Mouse (Mus musculus) limb, embryonic 14.5 days (tissue): ENCODE measurements around the gene Glod5. TPM values are rescaled to one million over a fixed set of nuclear protein-coding genes. Genes with fewer than 3 reads are reported as not detected.
"Not testable (repeated sequence)": the region's sequence is repeated elsewhere in the genome, so short reads cannot be mapped to it uniquely, and the experiment has no call there.

Experiments used
- ATAC-seq: fragments of 200-750 bp; cut with Nextera tagmentation; 2 replicates; pipeline ENCODE4 v1.8.0; 2017; ENCODE audit warnings: low read depth, moderate number of reproducible peaks, moderate TSS enrichment; ENCODE audit not compliant: low FRiP score
- DNase-seq: peaks from one replicate; pipeline ENCODE4 v3.0.0-alpha.2; 2015; ENCODE audit warnings: low spot score
- H3K27ac ChIP-seq: fragments of 300-500 bp; sonication (generic); replicated peaks from 2 replicates; pipeline ENCODE4 v1.5.1; 2014; ENCODE audit warnings: low read depth, mild to moderate bottlenecking, low read length, moderate library complexity, mixed read lengths
- H3K27me3 ChIP-seq: fragments of 300-500 bp; sonication (generic); 2 replicates; pipeline ENCODE4 v1.6.1; 2014; ENCODE audit warnings: low read length, mixed read lengths; ENCODE audit not compliant: control insufficient read depth, insufficient read depth
- H3K36me3 ChIP-seq: fragments of 300-500 bp; sonication (generic); 2 replicates; pipeline ENCODE4 v1.6.1; 2014; ENCODE audit warnings: mild to moderate bottlenecking, low read length, moderate library complexity, mixed read lengths; ENCODE audit not compliant: control insufficient read depth, insufficient read depth
- H3K4me1 ChIP-seq: fragments of 300-500 bp; sonication (generic); 2 replicates; pipeline ENCODE4 v1.6.1; 2014; ENCODE audit warnings: antibody characterized with exemption, low read length, mixed read lengths; ENCODE audit not compliant: control insufficient read depth, insufficient read depth
- H3K4me2 ChIP-seq: fragments of 300-500 bp; sonication (generic); replicated peaks from 2 replicates; pipeline ENCODE4 v1.6.1; 2014; ENCODE audit warnings: low read depth, mild to moderate bottlenecking, low read length, moderate library complexity; ENCODE audit not compliant: severe bottlenecking
- H3K4me3 ChIP-seq: fragments of 300-500 bp; sonication (generic); replicated peaks from 2 replicates; pipeline ENCODE4 v1.5.1; 2014; ENCODE audit warnings: low read length
- H3K9ac ChIP-seq: fragments of 300-500 bp; sonication (generic); 2 replicates; pipeline ENCODE4 v1.6.1; 2014; ENCODE audit warnings: mild to moderate bottlenecking, low read depth, low read length, moderate library complexity; ENCODE audit not compliant: severe bottlenecking
- H3K9me3 ChIP-seq: fragments of 300-500 bp; sonication (generic); 2 replicates; pipeline ENCODE4 v1.6.1; 2016; ENCODE audit warnings: low read length; ENCODE audit not compliant: control insufficient read depth
- POLR2A ChIP-seq: fragments of 200-500 bp; IDR thresholded peaks from 2 replicates; pipeline ENCODE4 v1.8.0; 2012; ENCODE audit warnings: inconsistent platforms, mild to moderate bottlenecking, moderate library complexity, borderline replicate concordance; ENCODE audit not compliant: insufficient read depth, insufficient read length; ENCODE audit errors: extremely low read depth
- WGBS: fragments of 180-500 bp; shearing (Covaris S2); extraction: QIAGEN DNeasy Blood & Tissue Kit; methylation state at CpG from one replicate; pipeline ENCODE4 v1.1.7; 2014; 5-methylcytosine and 5-hydroxymethylcytosine counted together
- polyA plus RNA-seq, 2 experiments: library from polyadenylated mRNA; depleted of rRNA in 1 of 2; stranded (reverse) in 1 of 2; unstranded in 1 of 2; fragments of >200 nt; fragmentation: Nextera tagmentation in 1 of 2; extraction: Ambion mirVana in 1 of 2; gene quantifications; 2 replicates each; pipeline versions ENCODE4 v1.2.1 to v1.2.3; 2012 to 2014

Glod5 gene
- polyA plus RNA-seq, 2 experiments, result 0.10 TPM; not detected in 1

- no peak overlapping the region for H3K4me3 ChIP-seq
- no peak for TF ChIP-seq POLR2A
- H3K9ac ChIP-seq, result no peak overlapping the region
- H3K36me3 ChIP-seq, result no peaks in the 10 kb centered on the region
- H3K27me3 ChIP-seq, result no peaks in the 10 kb centered on the region
- H3K27ac ChIP-seq, result no peak overlapping the region
- no peak for DNase-seq
- peak; percentile 47; the same call in 1 of the 2 replicates for ATAC-seq
- no peaks in the 10 kb centered on the region for H3K9me3 ChIP-seq
- no peak overlapping the region for H3K4me2 ChIP-seq
- no peaks in the 10 kb centered on the region for H3K4me1 ChIP-seq
- 71% methylated on average over 2 of the region's 2 CpGs for WGBS
Observed at GRCm38 (mm10) chrX:8020111-8020778, 2.0 kb upstream of the Glod5 start.

- H3K4me3 ChIP-seq, result no peak overlapping the region
- no peak for ATAC-seq
Observed at GRCm38 (mm10) chrX:8017142-8017541, 1.1 kb downstream of the Glod5 start.

GRCm38 (mm10) chrX:8015675-8016074, 2.6 kb downstream of the Glod5 start:
- not testable (repeated sequence) for H3K4me1 ChIP-seq, DNase-seq

More at GRCm38 (mm10) chrX:8017142-8017541, 1.1 kb downstream of the Glod5 start:
- H3K4me2 ChIP-seq, result no peak overlapping the region
- H3K9me3 ChIP-seq, result no peaks in the 10 kb centered on the region
- no peak overlapping the region for H3K27ac ChIP-seq
- 12% methylated on average over 5 of the region's 5 CpGs for WGBS
- no peak for TF ChIP-seq POLR2A
- no peak overlapping the region for H3K9ac ChIP-seq
- H3K4me1 ChIP-seq, result no peaks in the 10 kb centered on the region
- H3K27me3 ChIP-seq, result no peaks in the 10 kb centered on the region
- no peaks in the 10 kb centered on the region for H3K36me3 ChIP-seq
- DNase-seq, result peak; percentile 47

GRCm38 (mm10) chrX:8013569-8014314, 4.5 kb downstream of the Glod5 start:
- H3K4me2 ChIP-seq, result no peak overlapping the region
- DNase-seq (no peak), ATAC-seq (no peak)
- H3K36me3 ChIP-seq, result no peaks in the 10 kb centered on the region
- WGBS, result 47% methylated on average over 7 of the region's 8 CpGs
- no peak overlapping the region for H3K27ac ChIP-seq
- no peaks in the 10 kb centered on the region for H3K9me3 ChIP-seq
- TF ChIP-seq POLR2A, result no peak
- no peaks in the 10 kb centered on the region for H3K27me3 ChIP-seq
- H3K9ac ChIP-seq, result no peak overlapping the region
- no peak overlapping the region for H3K4me3 ChIP-seq
- H3K4me1 ChIP-seq, result no peaks in the 10 kb centered on the region

More at GRCm38 (mm10) chrX:8015675-8016074, 2.6 kb downstream of the Glod5 start:
- not testable (repeated sequence) for H3K27ac ChIP-seq, H3K36me3 ChIP-seq, H3K4me2 ChIP-seq, H3K4me3 ChIP-seq, H3K9me3 ChIP-seq, H3K27me3 ChIP-seq, H3K9ac ChIP-seq, ATAC-seq
- 18% methylated on average over 7 of the region's 7 CpGs for WGBS

- WGBS, result 21% methylated on average over 2 of the region's 2 CpGs
- no peak overlapping the region for H3K9ac ChIP-seq
- H3K4me2 ChIP-seq, result no peak overlapping the region
- no peaks in the 10 kb centered on the region for H3K4me1 ChIP-seq
- H3K4me3 ChIP-seq, result no peak overlapping the region
- no peak overlapping the region for H3K27ac ChIP-seq
- DNase-seq (no peak), ATAC-seq (no peak)
- no peaks in the 10 kb centered on the region for H3K27me3 ChIP-seq
- no peaks in the 10 kb centered on the region for H3K9me3 ChIP-seq
- H3K36me3 ChIP-seq, result no peaks in the 10 kb centered on the region
- no peak for TF ChIP-seq POLR2A
Observed at GRCm38 (mm10) chrX:8013157-8013556, 5.1 kb downstream of the Glod5 start.

GRCm38 (mm10) chrX:8009356-8009755, 8.9 kb downstream of the Glod5 start:
- ATAC-seq, H3K27me3 ChIP-seq, H3K9me3 ChIP-seq, H3K4me2 ChIP-seq, DNase-seq, H3K27ac ChIP-seq, H3K4me1 ChIP-seq, H3K36me3 ChIP-seq, H3K4me3 ChIP-seq, H3K9ac ChIP-seq: not testable (repeated sequence)
- WGBS, result 76% methylated on average over 4 of the region's 4 CpGs
